Mouse (Mus musculus) gastrocnemius, adult 18-20 months (tissue): Measurements from ENCODE around the gene Cep295nl. TPM values are rescaled to one million over a fixed set of nuclear protein-coding genes. Genes with fewer than 3 reads are reported as not detected.
"Not testable (repeated sequence)": the region's sequence is repeated elsewhere in the genome, so short reads cannot be mapped to it uniquely, and the experiment has no call there.

Experiments
- DNase-seq: peaks from one replicate; pipeline ENCODE4 v3.0.0; 2021; ENCODE audit warnings: low spot score
- long read RNA-seq, 2 experiments: library from polyadenylated mRNA; stranded (forward); transcript quantifications; one replicate each; pipeline ENCODE4 v2.0.0; 2021
- total RNA-seq, 2 experiments: library from RNA; stranded (reverse); gene quantifications; 2 replicates each; pipeline ENCODE4 v1.2.3; 2021

Gene Cep295nl
- total RNA-seq = under 1 TPM; 0.52 to 0.73 TPM
- long read RNA-seq, experiment 1 = 0 reads
- long read RNA-seq, experiment 2 = 0 reads

- DNase-seq = no peak
Observed at GRCm38 (mm10) chr11:118342400-118342981, at the start of gene Cep295nl. Gene Cep295nl (minus strand): TSS chr11:118342500.

GRCm38 (mm10) chr11:118387816-118388215, 45.5 kb upstream of the Cep295nl start:
- not testable (repeated sequence) for DNase-seq

- DNase-seq = peak; percentile 92
Observed at GRCm38 (mm10) chr11:118379251-118380009, 37.1 kb upstream of the Cep295nl start.

GRCm38 (mm10) chr11:118378656-118379055, 36.4 kb upstream of the Cep295nl start:
- DNase-seq = no peak

- not testable (repeated sequence) for DNase-seq
Observed at GRCm38 (mm10) chr11:118376323-118376722, 34.0 kb upstream of the Cep295nl start.

- DNase-seq = no peak
Observed at GRCm38 (mm10) chr11:118375881-118376280, 33.6 kb upstream of the Cep295nl start.

- DNase-seq = no peak
Observed at GRCm38 (mm10) chr11:118375461-118375860, 33.2 kb upstream of the Cep295nl start.

- no peak for DNase-seq
Observed at GRCm38 (mm10) chr11:118375006-118375405, 32.7 kb upstream of the Cep295nl start.

- DNase-seq = no peak
Observed at GRCm38 (mm10) chr11:118374506-118374905, 32.2 kb upstream of the Cep295nl start.

- DNase-seq = no peak
Observed at GRCm38 (mm10) chr11:118372641-118373040, 30.3 kb upstream of the Cep295nl start.

GRCm38 (mm10) chr11:118371876-118372275, 29.6 kb upstream of the Cep295nl start:
- no peak for DNase-seq

- DNase-seq = no peak
Observed at GRCm38 (mm10) chr11:118369657-118370056, 27.4 kb upstream of the Cep295nl start.

- DNase-seq = no peak
Observed at GRCm38 (mm10) chr11:118369251-118369650, 27.0 kb upstream of the Cep295nl start.

GRCm38 (mm10) chr11:118368330-118368729, 26.0 kb upstream of the Cep295nl start:
- DNase-seq = no peak

GRCm38 (mm10) chr11:118366559-118366958, 24.3 kb upstream of the Cep295nl start:
- no peak for DNase-seq

GRCm38 (mm10) chr11:118366108-118366507, 23.8 kb upstream of the Cep295nl start:
- DNase-seq = peak; percentile 53

GRCm38 (mm10) chr11:118365171-118365570, 22.9 kb upstream of the Cep295nl start:
- peak; percentile 70 for DNase-seq

- DNase-seq = no peak
Observed at GRCm38 (mm10) chr11:118364021-118364420, 21.7 kb upstream of the Cep295nl start.

- DNase-seq = peak; percentile 83
Observed at GRCm38 (mm10) chr11:118362971-118363518, 20.7 kb upstream of the Cep295nl start.

GRCm38 (mm10) chr11:118362501-118362900, 20.2 kb upstream of the Cep295nl start:
- DNase-seq = no peak

GRCm38 (mm10) chr11:118360907-118361341, 18.6 kb upstream of the Cep295nl start:
- no peak for DNase-seq

GRCm38 (mm10) chr11:118360491-118360890, 18.2 kb upstream of the Cep295nl start:
- no peak for DNase-seq
